In genomic region chr17:82904961-82905360, GRCm38 (mm10) we compare ENCODE assay signal across 16 mouse cellular contexts.
"Had no signal": no experiment of that assay in that cellular context is flagged by ENCODE, and none has a peak within 500 bp of the region (broad histone marks: within the 10 kb centered on the region; RNA-seq: fewer than 3 reads in every experiment).

No protein-coding gene starts in this region.

- H3K4me2 ChIP-seq: liver, embryonic 13.5 days; midbrain, embryonic 11.5 days; midbrain, embryonic 15.5 days; neural tube, embryonic 13.5 days; stomach, embryonic 15.5 days had no signal

- H3K4me3 ChIP-seq: layer of hippocampus, adult 2 months; liver, embryonic 13.5 days; midbrain, embryonic 15.5 days; neural tube, embryonic 13.5 days; stomach, embryonic 15.5 days had no signal

- H3K36me3 ChIP-seq: liver, embryonic 13.5 days; midbrain, embryonic 15.5 days; neural tube, embryonic 13.5 days; stomach, embryonic 15.5 days had no signal

- ATAC-seq: midbrain, embryonic 15.5 days had no signal

- DNase-seq: kidney, postnatal 25 days; layer of hippocampus, adult 9-11 months; liver, embryonic 13.5 days; lung, adult 2 months; lung, postnatal 14 days; lung, postnatal 4 days; retina, postnatal 1 day; right cerebral cortex, postnatal 25 days; spleen, adult 18-20 months; thymus, postnatal 25 days had no signal

- H3K4me1 ChIP-seq: liver, embryonic 13.5 days; midbrain, embryonic 15.5 days; stomach, embryonic 15.5 days had no signal

- H3K9me3 ChIP-seq: liver, embryonic 13.5 days; midbrain, embryonic 15.5 days; stomach, embryonic 15.5 days had no signal

- H3K27me3 ChIP-seq: liver, embryonic 13.5 days; midbrain, embryonic 15.5 days; neural tube, embryonic 13.5 days; stomach, embryonic 15.5 days had no signal

- H3K9ac ChIP-seq: liver, embryonic 13.5 days; midbrain, embryonic 15.5 days; neural tube, embryonic 13.5 days; stomach, embryonic 15.5 days had no signal

- H3K27ac ChIP-seq: kidney, postnatal 0 days; layer of hippocampus, adult 2 months; liver, embryonic 13.5 days; midbrain, embryonic 15.5 days; neural tube, embryonic 13.5 days; stomach, embryonic 15.5 days had no signal
